ENCODE assay signal across 8 mouse cellular contexts in the genomic region with DNA sequence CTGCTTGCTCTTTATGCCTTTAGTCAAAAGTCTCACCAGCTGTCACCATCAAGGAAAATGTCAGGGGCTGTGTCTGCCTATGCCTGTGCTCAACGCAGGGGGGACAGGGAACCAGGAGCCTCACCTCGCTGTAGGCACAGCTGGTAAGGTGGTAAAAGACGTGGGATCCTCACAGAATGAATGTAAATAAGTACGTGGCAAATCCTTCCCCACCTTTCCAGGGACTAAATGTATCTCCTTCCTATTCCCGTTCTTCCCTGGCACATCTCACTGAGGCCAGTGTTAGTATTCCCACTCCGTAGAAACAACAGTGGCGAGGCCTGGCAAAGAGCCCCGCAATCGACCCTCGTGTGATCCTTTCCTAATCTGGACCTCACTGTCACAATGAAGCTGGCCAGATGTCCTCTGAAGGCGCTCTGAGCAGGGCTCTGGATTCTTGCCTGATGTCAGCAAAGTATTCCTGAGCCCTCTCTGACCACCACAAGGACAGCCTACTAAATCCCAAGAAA.
A peak's percentile ranks its signal among the peaks of the same experiment; 100 is the strongest.
DNase-seq lines count a peak whose midpoint lies in the region; ATAC-seq and TF ChIP-seq lines count a peak whose summit lies in the region.

No protein-coding gene starts in this region.

- peaks cover 18% of the 10 kb centered on the region; the same call in 1 of the 2 replicates for H3K4me1 ChIP-seq in hindbrain, embryonic 13.5 days (replicated peaks)
- H3K4me1 ChIP-seq in hindbrain, embryonic 10.5 days (replicated peaks), result peaks cover 13% of the 10 kb centered on the region; the same call in 1 of the 2 replicates
- H3K4me1 ChIP-seq in forebrain, embryonic 16.5 days (replicated peaks; ENCODE audit: control insufficient read depth, insufficient read depth, low read length), result peaks cover 10% of the 10 kb centered on the region
- peaks cover 14% of the 10 kb centered on the region; the same call in 1 of the 2 replicates for H3K4me1 ChIP-seq in heart, postnatal 0 days (ENCODE audit: control insufficient read depth, insufficient read depth)
- 0 out of 2 replicates have a peak, but pooled peaks cover 2% of the 10 kb centered on the region for H3K4me1 ChIP-seq in lung, embryonic 16.5 days (replicated peaks; ENCODE audit: control insufficient read depth, insufficient read depth, low read length)

- no peaks in the 10 kb centered on the region for H3K9me3 ChIP-seq in hindbrain, embryonic 13.5 days
- no peaks in the 10 kb centered on the region for H3K9me3 ChIP-seq in hindbrain, embryonic 10.5 days
- no peaks in the 10 kb centered on the region for H3K9me3 ChIP-seq in forebrain, embryonic 16.5 days (ENCODE audit: control insufficient read depth, low read length)
- no peaks in the 10 kb centered on the region for H3K9me3 ChIP-seq in heart, postnatal 0 days (replicated peaks; ENCODE audit: control insufficient read depth, low read length)
- no peaks in the 10 kb centered on the region for H3K9me3 ChIP-seq in lung, embryonic 16.5 days (ENCODE audit: control insufficient read depth, low read length)

- no peak for DNase-seq in hindbrain, embryonic 10.5 days (ENCODE audit: low spot score)
- peak; percentile 69 for DNase-seq in heart, postnatal 0 days (ENCODE audit: low spot score)
- no peak for DNase-seq in cerebellum, postnatal 36 days

- H3K27ac ChIP-seq in hindbrain, embryonic 13.5 days, result 0 out of 2 replicates have a peak overlapping the region, but pooled peaks have one; percentile 40
- H3K27ac ChIP-seq in hindbrain, embryonic 10.5 days, result no peak overlapping the region
- H3K27ac ChIP-seq in forebrain, embryonic 16.5 days (ENCODE audit: low read length), result 0 out of 2 replicates have a peak overlapping the region, but pooled peaks have one; percentile 4
- H3K27ac ChIP-seq in heart, postnatal 0 days (ENCODE audit: low read depth), result peak overlapping the region; percentile 63
- peak overlapping the region; percentile 44 for H3K27ac ChIP-seq in lung, embryonic 16.5 days (ENCODE audit: low read length)

- no peak overlapping the region for H3K4me2 ChIP-seq in hindbrain, embryonic 13.5 days
- H3K4me2 ChIP-seq in forebrain, embryonic 16.5 days (ENCODE audit: low read length), result 0 out of 2 replicates have a peak overlapping the region, but pooled peaks have one; percentile 7
- peak overlapping the region; percentile 44 for H3K4me2 ChIP-seq in heart, postnatal 0 days (ENCODE audit: low read depth, low read length)
- peak overlapping the region; percentile 24; the same call in 1 of the 2 replicates for H3K4me2 ChIP-seq in lung, embryonic 16.5 days (ENCODE audit: low read depth, low read length)

- no peaks in the 10 kb centered on the region for H3K27me3 ChIP-seq in hindbrain, embryonic 13.5 days
- no peaks in the 10 kb centered on the region for H3K27me3 ChIP-seq in hindbrain, embryonic 10.5 days (ENCODE audit: insufficient read depth, poor library complexity, severe bottlenecking)
- no peaks in the 10 kb centered on the region for H3K27me3 ChIP-seq in forebrain, embryonic 16.5 days (replicated peaks; ENCODE audit: control insufficient read depth, insufficient read depth, low read length)
- H3K27me3 ChIP-seq in heart, postnatal 0 days (ENCODE audit: control insufficient read depth, insufficient read depth, low read length), result no peaks in the 10 kb centered on the region
- no peaks in the 10 kb centered on the region; the same call in 1 of the 2 replicates for H3K27me3 ChIP-seq in lung, embryonic 16.5 days (ENCODE audit: control insufficient read depth, insufficient read depth, low read depth, low read length)

- TF ChIP-seq CTCF in heart, postnatal 0 days (IDR thresholded peaks at IDR 0.05; ENCODE audit: low read depth), result no peak

- WGBS in hindbrain, embryonic 13.5 days, result 59% methylated on average over 11 of the region's 11 CpGs
- 66% methylated on average over 11 of the region's 11 CpGs for WGBS in hindbrain, embryonic 10.5 days
- 35% methylated on average over 11 of the region's 11 CpGs for WGBS in forebrain, embryonic 16.5 days
- 10% methylated on average over 11 of the region's 11 CpGs for WGBS in heart, postnatal 0 days
- 19% methylated on average over 11 of the region's 11 CpGs for WGBS in lung, embryonic 16.5 days

- ATAC-seq in hindbrain, embryonic 13.5 days (ENCODE audit: low FRiP score), result peak; percentile 21; the same call in 1 of the 2 replicates
- ATAC-seq in forebrain, embryonic 16.5 days, result peak; percentile 57
- ATAC-seq in heart, postnatal 0 days (ENCODE audit: insufficient read depth, low read depth), result peak; percentile 89
- peak; percentile 90 for ATAC-seq in lung, embryonic 16.5 days (ENCODE audit: low read depth)
- no peak for ATAC-seq in megakaryocyte, adult 5-6 weeks (ENCODE audit: poor library complexity, severe bottlenecking)
- ATAC-seq in monocyte, adult 5-6 weeks (replicated peaks; ENCODE audit: insufficient number of reproducible peaks, low FRiP score, low TSS enrichment, poor library complexity, severe bottlenecking), result no peak

- H3K9ac ChIP-seq in hindbrain, embryonic 13.5 days, result no peak overlapping the region
- H3K9ac ChIP-seq in forebrain, embryonic 16.5 days (replicated peaks; ENCODE audit: low read depth, low read length), result peak overlapping the region; percentile 43; the same call in 1 of the 2 replicates
- peak overlapping the region; percentile 38 for H3K9ac ChIP-seq in heart, postnatal 0 days (replicated peaks; ENCODE audit: low read depth, low read length)
- no peak overlapping the region for H3K9ac ChIP-seq in lung, embryonic 16.5 days (ENCODE audit: low read length)

- H3K36me3 ChIP-seq in hindbrain, embryonic 13.5 days, result no peaks in the 10 kb centered on the region
- H3K36me3 ChIP-seq in hindbrain, embryonic 10.5 days, result no peaks in the 10 kb centered on the region
- no peaks in the 10 kb centered on the region for H3K36me3 ChIP-seq in forebrain, embryonic 16.5 days (ENCODE audit: control insufficient read depth, insufficient read depth)
- no peaks in the 10 kb centered on the region for H3K36me3 ChIP-seq in heart, postnatal 0 days (replicated peaks; ENCODE audit: control insufficient read depth, insufficient read depth, low read length)
- no peaks in the 10 kb centered on the region for H3K36me3 ChIP-seq in lung, embryonic 16.5 days (ENCODE audit: control insufficient read depth, insufficient read depth, low read length)

- peak; percentile 31; the same call in 1 of the 2 replicates for TF ChIP-seq EP300 in heart, postnatal 0 days (IDR thresholded peaks at IDR 0.05; ENCODE audit: low read depth)

- no peak overlapping the region for H3K4me3 ChIP-seq in hindbrain, embryonic 13.5 days
- H3K4me3 ChIP-seq in hindbrain, embryonic 10.5 days, result no peak overlapping the region
- H3K4me3 ChIP-seq in forebrain, embryonic 16.5 days (replicated peaks; ENCODE audit: low read length), result no peak overlapping the region
- H3K4me3 ChIP-seq in heart, postnatal 0 days (ENCODE audit: low read depth, low read length), result no peak overlapping the region
- no peak overlapping the region for H3K4me3 ChIP-seq in lung, embryonic 16.5 days (ENCODE audit: low read length)

Comparison
In these comparisons a context has a peak if more than half of its experiments do, and no peak if none do; other contexts are left out.
1. ATAC-seq: peak in hindbrain, embryonic 13.5 days (single experiment), forebrain, embryonic 16.5 days (single experiment), heart, postnatal 0 days (single experiment) and lung, embryonic 16.5 days (single experiment); none in megakaryocyte, adult 5-6 weeks (single experiment) and monocyte, adult 5-6 weeks (single experiment).
2. H3K9ac ChIP-seq: peak in forebrain, embryonic 16.5 days (single experiment) and heart, postnatal 0 days (single experiment); none in hindbrain, embryonic 13.5 days (single experiment) and lung, embryonic 16.5 days (single experiment).